Mouse (Mus musculus) liver, adult (tissue): ENCODE results near the gene Ptgds.

Source experiments
- GATA4 ChIP-seq: IDR thresholded peaks from 2 replicates; pipeline ENCODE4 v1.6.1; 2014; ENCODE audit warnings: mild to moderate bottlenecking, low read length; ENCODE audit not compliant: insufficient replicate concordance

The Ptgds gene

DNA sequence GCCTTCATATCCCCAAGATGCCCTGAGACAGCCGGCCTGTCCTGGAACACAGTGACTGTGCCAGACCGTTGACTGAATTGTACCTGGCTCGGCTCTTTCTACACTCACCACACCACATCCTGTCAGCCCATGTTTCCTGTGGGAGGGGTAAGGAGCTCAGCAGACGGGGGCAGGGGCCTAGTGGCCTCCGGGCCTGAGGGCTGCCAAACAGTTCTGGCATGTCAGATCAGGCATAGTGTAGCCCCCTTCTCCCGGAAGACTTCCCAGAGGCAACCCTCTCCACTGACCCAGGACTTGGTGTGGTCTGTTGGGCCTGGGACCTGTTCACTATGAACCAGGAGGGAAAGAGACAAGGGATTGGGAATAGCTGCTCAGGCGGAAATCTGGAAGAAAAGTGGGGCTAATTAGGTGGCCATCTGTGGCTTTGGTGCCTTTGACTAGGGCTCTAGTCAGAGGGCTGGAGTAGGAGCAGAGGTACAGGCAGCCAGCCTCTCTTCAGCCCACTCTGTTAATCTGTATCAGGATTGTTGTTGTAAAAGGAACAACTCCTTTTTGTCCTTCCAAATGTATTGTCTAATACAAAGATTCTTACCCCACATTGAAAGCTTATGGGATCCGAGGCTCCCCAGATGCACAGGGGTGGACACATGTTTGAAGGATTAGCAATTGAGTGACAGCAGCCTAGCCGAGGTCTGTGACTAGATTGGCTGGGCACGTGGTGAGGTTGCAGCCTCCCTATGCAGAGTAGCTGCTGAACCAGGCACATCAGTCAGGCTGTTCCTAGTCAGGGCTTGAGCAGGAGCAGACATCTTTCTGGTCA lies 3.8 kb downstream of the Ptgds start:
- no peak for TF ChIP-seq GATA4

- TF ChIP-seq GATA4, result no peak
Observed at GRCm38 (mm10) chr2:25465256-25465655, 4.6 kb downstream of the Ptgds start.

- TF ChIP-seq GATA4, result no peak
Observed at GRCm38 (mm10) chr2:25463630-25464029, 6.2 kb downstream of the Ptgds start.

DNA sequence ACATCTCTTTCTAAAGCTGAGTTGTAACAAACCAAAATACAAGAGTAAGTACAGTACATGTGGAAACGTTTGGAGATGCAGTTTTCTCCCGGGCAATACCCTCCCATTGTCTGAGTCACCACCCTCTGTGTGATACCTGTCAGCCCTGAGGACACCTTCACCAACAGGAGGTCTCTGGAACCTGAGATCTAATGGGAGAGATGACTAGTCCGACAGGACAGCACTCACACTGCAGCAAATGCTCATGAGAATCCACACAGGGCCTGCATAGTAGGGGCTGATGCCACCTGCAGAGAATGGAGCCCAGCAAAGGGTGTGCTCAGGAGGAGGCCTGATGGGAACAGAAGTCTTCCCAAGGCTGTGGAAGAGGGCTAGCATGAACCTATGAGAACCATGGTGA lies 8.4 kb downstream of the Ptgds start:
- TF ChIP-seq GATA4, result no peak

DNA sequence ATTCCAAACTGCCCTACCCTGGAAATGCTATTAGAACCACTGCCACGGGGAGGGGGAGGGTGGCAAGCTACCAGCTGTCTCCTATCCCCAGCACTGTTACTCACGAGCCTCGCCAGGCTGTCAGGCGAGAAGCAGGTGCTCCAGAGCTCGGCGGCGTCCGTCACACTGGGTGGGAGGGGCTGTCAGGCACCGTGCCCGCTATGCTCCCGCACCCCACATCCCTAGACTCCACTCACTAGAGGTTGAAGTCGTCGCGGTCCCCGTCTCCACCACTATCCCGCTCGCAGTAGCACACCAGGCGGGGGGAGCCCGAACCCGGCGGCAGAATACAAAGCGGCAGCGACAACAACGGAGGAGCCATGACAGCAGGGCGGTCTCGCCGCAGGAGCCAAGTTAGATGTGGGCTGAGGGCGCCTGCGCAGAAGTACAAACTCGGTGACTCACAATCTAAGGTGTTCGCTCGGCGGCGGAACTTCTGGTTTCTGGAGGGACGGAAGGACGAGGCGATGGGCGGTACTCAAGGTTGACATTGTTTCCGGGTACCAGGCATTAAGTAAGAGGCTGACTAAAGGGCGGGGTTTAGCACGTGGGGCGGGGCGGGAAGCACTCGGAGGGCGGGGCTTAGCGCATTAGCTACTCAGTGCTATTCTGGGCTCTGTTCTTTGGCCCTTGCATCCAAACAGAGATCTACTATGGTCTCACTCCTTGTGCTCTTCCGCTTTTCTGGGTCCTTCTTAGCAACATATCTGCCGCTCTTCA lies 9.1 kb downstream of the Ptgds start, which contains the start of gene Paxx:
Paxx (minus strand) TSS at position 544 of the 759 bp plus-strand sequence.
- no peak; the same call in 1 of the 2 replicates for TF ChIP-seq GATA4

DNA sequence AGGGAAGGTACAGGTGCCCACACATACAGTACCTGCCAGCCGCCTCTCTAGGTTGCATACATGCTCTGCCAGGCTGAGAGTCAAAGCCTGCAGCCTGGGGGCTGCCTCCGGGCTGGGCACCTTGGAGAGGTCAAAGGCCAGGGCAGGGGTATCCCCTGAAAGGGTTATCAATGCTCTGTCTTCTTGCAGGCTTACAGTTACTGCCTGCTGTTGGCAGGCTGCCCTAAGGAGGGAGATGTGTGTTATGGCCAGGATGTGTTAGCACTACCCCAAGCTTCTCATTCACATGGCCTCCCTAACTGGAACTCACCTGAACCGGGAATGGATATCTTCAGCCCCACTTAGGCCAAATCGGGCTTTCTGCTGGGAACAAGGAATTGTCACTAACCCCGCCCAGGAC lies 9.7 kb downstream of the Ptgds start:
- TF ChIP-seq GATA4, result no peak

GRCm38 (mm10) chr2:25458911-25459310 lies 10.9 kb downstream of the Ptgds start:
- TF ChIP-seq GATA4, result no peak

GRCm38 (mm10) chr2:25457022-25457896 lies 12.6 kb downstream of the Ptgds start:
- no peak for TF ChIP-seq GATA4

- no peak for TF ChIP-seq GATA4
Observed at GRCm38 (mm10) chr2:25456205-25456953, 13.5 kb downstream of the Ptgds start, which contains the start of gene Clic3. TSS of gene Clic3 (plus strand) at chr2:25456838.

DNA sequence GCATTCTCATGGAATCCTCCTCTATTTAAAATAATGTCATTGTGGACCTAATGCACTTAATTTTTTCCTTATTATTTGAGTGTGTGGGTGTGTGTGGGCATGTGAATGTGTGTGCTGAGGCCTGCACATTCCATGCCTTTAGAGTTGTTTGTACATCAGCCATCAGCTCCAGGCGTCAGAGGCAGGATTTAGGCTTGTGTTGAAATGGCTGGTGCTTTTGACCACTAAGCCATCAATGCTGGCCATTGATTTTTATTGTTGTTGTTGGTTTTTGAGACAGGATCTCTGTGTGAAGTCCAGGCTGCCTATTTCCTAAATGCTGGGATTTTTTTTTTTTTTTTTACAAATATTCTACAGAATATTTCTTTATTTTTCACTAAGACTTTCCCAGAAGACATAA lies 16.9 kb downstream of the Ptgds start:
- no peak for TF ChIP-seq GATA4

GRCm38 (mm10) chr2:25450853-25451647 lies 18.8 kb downstream of the Ptgds start:
- no peak for TF ChIP-seq GATA4

DNA sequence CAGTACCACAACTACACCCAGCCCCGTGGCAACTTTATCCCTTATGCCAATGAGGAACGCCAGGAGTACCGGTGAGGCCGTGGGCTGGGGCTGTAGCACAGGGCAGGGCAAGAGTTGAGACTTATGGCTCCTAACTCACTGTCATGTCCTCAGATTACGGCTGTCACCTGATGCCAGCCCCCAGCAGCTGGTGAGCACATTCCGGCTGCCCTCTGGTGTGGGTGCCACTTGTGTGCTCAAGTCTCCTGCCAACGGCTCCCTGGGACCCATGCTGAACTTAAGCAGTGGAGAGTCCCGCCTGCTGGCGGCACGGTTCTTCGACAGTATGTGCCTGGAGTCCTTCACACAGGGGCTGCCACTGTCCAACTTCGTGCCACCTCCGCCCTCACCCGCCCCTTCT lies 27.2 kb downstream of the Ptgds start:
- no peak for TF ChIP-seq GATA4

- no peak for TF ChIP-seq GATA4
Observed at GRCm38 (mm10) chr2:25441067-25441466, 28.8 kb downstream of the Ptgds start.
